Mouse (Mus musculus) ZHBTc4 (cell line): ENCODE measurements at regions not wholly inside any gene's neighbourhood (a gene's known extent, or its start where the extent isn't known, plus 50 kb on each side); places are given as distances from the start of the nearest gene placed in this dataset.
A peak's percentile ranks its signal among the peaks of the same experiment; 100 is the strongest.

Experiments
- DNase-seq: peaks from one replicate; pipeline ENCODE4 v3.0.0-alpha.2; 2011; ENCODE audit warnings: low read depth, low spot score

GRCm38 (mm10) chr1:71837764-71838163 is 184.8 kb upstream of the Fn1 start:
- no peak for DNase-seq

- DNase-seq, result no peak
Observed at GRCm38 (mm10) chr1:71837039-71837648, 184.1 kb upstream of the Fn1 start.

GRCm38 (mm10) chr1:71830379-71830778 is 177.4 kb upstream of the Fn1 start:
- DNase-seq, result no peak

- DNase-seq, result no peak
Observed at GRCm38 (mm10) chr1:71824410-71824809, 171.4 kb upstream of the Fn1 start.

DNA sequence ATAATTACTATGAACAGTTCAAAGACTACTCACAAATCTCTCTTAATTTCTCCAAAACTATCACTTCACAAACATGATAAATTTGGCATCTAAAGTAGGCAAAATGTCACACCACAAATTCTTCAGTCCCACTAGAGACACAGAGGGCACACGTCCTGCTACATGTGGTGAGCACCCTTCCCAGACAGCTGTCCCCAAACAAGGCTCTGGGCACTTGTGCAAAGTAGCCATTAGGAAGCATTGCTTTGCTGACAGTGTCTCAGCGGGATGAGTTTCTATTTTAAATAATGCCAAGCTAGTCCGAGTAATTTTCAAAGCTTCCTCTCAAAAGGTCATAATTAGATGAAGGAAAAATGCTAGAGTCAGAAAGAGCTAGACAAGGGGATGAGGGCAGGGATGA is 169.1 kb upstream of the Fn1 start:
- no peak for DNase-seq

GRCm38 (mm10) chr1:71821099-71821498 is 168.1 kb upstream of the Fn1 start:
- DNase-seq, result no peak

GRCm38 (mm10) chr1:71816306-71816705 is 163.3 kb upstream of the Fn1 start:
- no peak for DNase-seq

DNA sequence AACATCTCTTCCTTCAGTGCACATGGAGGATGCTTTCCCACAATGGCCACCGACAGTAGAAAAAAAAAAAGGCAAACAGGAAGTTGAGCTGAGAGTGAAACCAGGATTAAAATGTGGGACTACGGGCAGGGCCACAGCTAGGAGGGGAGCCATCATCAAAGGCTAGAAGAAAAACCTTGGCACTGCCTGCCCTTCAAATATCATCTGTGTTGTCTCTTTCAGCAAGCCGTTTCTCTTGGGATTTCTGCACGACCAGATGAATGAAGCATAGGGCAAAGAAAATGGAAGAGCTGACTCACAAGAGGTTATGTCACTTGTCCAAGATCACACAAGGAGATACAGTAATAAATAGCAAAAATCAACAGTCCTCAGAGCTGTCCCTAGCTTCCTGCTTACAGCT is 161.1 kb upstream of the Fn1 start:
- DNase-seq, result no peak

GRCm38 (mm10) chr1:71812171-71812695 is 159.2 kb upstream of the Fn1 start:
- DNase-seq, result peak; percentile 48

- no peak for DNase-seq
Observed at GRCm38 (mm10) chr1:71811196-71811788, 158.3 kb upstream of the Fn1 start.

GRCm38 (mm10) chr1:71808005-71808404 is 155.0 kb upstream of the Fn1 start:
- no peak for DNase-seq

DNA sequence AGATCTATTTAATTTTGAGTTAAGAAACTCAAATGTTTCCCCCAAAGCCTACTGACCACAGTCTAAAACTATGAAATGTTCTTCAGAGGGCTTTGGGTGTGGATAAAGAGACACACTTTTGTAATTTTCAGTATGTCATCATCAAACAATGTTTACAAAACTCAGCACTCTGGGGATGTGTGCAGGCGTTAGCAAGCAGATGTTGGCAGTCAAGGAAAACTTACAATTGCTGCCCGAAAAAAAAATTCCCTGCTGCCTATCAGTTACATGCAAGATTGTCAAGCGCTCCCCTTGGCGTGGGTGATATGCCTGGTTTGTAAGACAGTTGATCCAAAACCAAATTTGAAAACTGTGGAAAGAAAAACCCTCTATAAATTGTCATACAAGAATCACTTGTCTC is 154.6 kb upstream of the Fn1 start:
- DNase-seq, result no peak

GRCm38 (mm10) chr1:71801283-71802066 is 148.5 kb upstream of the Fn1 start:
- no peak for DNase-seq

GRCm38 (mm10) chr1:71800581-71800980 is 147.6 kb upstream of the Fn1 start:
- peak; percentile 18 for DNase-seq

GRCm38 (mm10) chr1:71798636-71799035 is 145.6 kb upstream of the Fn1 start:
- no peak for DNase-seq

DNA sequence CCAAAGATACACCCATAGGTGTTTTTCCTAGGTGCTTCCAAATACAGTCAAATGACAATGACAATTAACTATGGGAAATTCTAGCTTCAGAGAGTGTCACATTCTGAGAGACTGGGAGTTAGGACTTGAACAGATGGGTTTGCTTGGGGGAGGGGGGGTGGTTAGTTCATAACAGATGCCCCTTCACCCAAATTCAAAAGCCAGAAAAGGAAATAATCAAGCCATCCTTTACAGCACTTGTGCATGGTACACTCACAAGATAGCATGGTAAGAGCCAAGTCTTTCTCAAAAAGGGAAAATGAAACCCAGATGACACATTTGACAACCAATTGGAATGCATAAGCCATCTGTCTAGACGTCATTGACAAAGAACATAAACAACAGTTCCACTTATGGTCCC is 135.4 kb upstream of the Fn1 start:
- DNase-seq, result no peak

DNA sequence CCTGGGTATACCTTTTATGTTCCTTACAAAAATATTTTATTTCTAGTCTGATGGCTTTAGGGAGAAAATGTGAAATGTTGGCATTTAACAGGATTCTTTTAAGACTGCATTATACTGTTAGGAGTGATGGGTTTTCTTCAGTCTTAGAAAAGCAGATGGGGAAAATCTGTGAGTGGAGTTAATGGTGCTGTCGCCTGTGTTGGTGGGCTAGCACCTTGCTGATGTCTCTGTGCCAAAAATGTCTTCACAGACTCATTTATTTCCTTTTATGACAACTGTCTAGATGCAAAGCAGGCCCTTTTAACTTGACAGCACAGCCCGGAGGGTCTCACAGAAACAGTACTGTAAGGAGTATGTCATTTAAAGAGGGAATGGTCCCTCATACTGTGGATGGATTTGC is 131.9 kb upstream of the Fn1 start:
- DNase-seq, result no peak

DNA sequence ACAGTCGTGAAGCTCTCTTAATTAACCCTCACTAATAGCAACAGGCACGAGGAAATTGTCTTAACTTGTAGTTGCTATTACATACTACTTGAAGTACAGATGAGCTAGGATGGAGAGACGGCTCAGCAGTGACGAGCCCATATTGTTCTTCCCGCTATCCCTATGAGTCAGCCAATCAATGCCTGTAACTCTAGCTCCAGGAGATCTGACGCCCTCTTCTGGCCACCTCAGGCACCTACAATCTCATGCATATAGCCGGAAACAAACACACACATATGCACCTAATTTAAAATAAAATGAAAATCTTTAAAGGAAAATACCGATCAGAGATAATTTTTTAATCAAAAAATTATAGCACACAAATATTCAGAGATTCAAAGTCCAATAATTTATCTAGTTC is 125.3 kb upstream of the Fn1 start:
- DNase-seq, result peak; percentile 67

DNA sequence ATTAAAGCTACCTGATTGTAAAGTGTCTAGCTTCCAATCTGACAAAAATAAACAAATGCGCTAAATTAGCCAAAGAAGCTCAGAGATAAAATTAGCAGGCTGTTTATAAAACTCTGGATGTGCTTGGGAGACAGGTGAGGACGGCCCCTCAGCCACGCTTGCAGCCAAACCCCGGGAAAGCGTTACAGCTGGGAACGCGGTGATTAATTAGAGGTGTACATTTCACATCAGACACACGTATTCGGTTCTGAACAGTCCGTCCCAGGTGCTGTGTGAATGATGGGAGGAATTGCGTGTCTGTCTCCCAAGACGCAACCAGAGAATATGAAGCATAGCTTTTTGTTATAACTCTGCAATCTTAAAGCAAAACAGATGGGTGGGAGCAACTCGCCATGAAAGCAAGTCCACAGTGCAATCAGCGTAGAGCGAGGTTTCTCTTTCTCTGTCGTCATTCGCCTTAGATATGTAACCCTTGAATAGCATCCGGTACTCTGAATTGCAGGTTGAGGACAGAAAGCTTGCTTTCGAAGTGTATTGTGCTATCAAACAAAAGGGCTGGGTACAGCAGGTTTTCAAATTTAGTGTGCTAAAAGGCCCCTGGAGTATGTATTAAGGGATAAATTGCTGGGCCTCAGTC is 123.0 kb upstream of the Fn1 start:
- DNase-seq, result no peak

GRCm38 (mm10) chr1:71772526-71772925 is 119.5 kb upstream of the Fn1 start:
- DNase-seq, result peak; percentile 23

GRCm38 (mm10) chr1:71771798-71772197 is 118.8 kb upstream of the Fn1 start:
- no peak for DNase-seq

DNA sequence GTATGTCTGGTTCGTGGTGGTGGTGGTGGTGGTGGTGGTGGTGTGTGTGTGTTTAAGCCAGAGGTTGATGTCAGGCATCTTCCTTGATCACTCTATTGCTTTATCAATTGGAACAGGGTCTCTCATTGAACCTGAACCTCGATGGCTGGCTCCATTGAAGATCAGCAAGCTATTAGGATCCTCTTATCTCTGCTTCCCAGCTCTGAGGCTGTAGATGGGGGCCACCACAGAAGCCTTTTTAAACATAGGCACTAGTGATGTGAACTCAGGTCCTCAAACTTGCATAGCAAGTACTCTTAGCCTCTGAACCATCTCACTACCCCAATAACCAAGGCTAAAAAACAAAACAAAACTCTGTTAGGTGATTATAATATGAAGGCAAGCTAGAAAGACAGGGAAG is 116.6 kb upstream of the Fn1 start:
- no peak for DNase-seq
